Mouse (Mus musculus) forebrain, postnatal 0 days (tissue): ENCODE data around the gene Myrf. TPM values are rescaled to one million over a fixed set of nuclear protein-coding genes. Genes with fewer than 3 reads are reported as not detected.

Source experiments
- ATAC-seq: fragments of 200-750 bp; cut with Nextera tagmentation; 2 replicates; pipeline ENCODE4 v1.8.0; 2017; ENCODE audit warnings: mild to moderate bottlenecking, moderate library complexity
- DNase-seq: peaks from one replicate; pipeline ENCODE4 v3.0.0-alpha.2; 2015
- H3K27ac ChIP-seq: fragments of 300-500 bp; sonication (generic); 2 replicates; pipeline ENCODE4 v1.5.1; 2014; ENCODE audit warnings: low read depth, mild to moderate bottlenecking, antibody characterized with exemption, low read length, moderate library complexity, mixed read lengths
- H3K27me3 ChIP-seq: fragments of 300-500 bp; sonication (generic); 2 replicates; pipeline ENCODE4 v1.6.1; 2014; ENCODE audit warnings: mild to moderate bottlenecking, low read length, mixed read lengths; ENCODE audit not compliant: insufficient read depth
- H3K36me3 ChIP-seq: fragments of 300-500 bp; sonication (generic); 2 replicates; pipeline ENCODE4 v1.6.1; 2014; ENCODE audit warnings: mild to moderate bottlenecking, moderate library complexity; ENCODE audit not compliant: insufficient read depth
- H3K4me1 ChIP-seq: fragments of 300-500 bp; sonication (generic); 2 replicates; pipeline ENCODE4 v1.6.1; 2014; ENCODE audit warnings: antibody characterized with exemption; ENCODE audit not compliant: insufficient read depth
- H3K4me2 ChIP-seq: fragments of 300-500 bp; sonication (generic); 2 replicates; pipeline ENCODE4 v1.6.1; 2014; ENCODE audit warnings: low read depth, mild to moderate bottlenecking, moderate library complexity
- H3K4me3 ChIP-seq: fragments of 300-500 bp; sonication (generic); 2 replicates; pipeline ENCODE4 v1.5.1; 2014; ENCODE audit warnings: low read depth, low read length, mixed read lengths
- H3K9ac ChIP-seq: fragments of 300-500 bp; sonication (generic); 2 replicates; pipeline ENCODE4 v1.6.1; 2014; ENCODE audit warnings: mild to moderate bottlenecking
- H3K9me3 ChIP-seq: fragments of 300-500 bp; sonication (generic); 2 replicates; pipeline ENCODE4 v1.6.1; 2016; ENCODE audit warnings: low read length
- CTCF ChIP-seq: sonication (generic); IDR thresholded peaks from 2 replicates; pipeline ENCODE4 v1.5.1; 2016; ENCODE audit warnings: antibody characterized with exemption, control low read depth, low read depth
- WGBS: fragments of 180-500 bp; shearing (Covaris S2); extraction: QIAGEN DNeasy Blood & Tissue Kit; methylation state at CpG from one replicate; pipeline ENCODE4 v1.1.7; 2014; 5-methylcytosine and 5-hydroxymethylcytosine counted together
- polyA plus RNA-seq: library from polyadenylated mRNA; unstranded; fragments of >200 nt; fragmentation: Nextera tagmentation; extraction: Ambion mirVana; gene quantifications from 2 replicates; pipeline ENCODE4 v1.2.1, GENCODE M21; 2015
- total RNA-seq: library from RNA; depleted of rRNA; stranded (reverse); fragments of >200 nt; gene quantifications from 2 replicates; pipeline ENCODE4 v1.2.3, GENCODE M21; 2014; rRNA removed

The Myrf gene
- total RNA-seq (0.54 and 0.81 TPM in 2 replicates), polyA plus RNA-seq (0.20 and 0.47 TPM in 2 replicates)

DNA sequence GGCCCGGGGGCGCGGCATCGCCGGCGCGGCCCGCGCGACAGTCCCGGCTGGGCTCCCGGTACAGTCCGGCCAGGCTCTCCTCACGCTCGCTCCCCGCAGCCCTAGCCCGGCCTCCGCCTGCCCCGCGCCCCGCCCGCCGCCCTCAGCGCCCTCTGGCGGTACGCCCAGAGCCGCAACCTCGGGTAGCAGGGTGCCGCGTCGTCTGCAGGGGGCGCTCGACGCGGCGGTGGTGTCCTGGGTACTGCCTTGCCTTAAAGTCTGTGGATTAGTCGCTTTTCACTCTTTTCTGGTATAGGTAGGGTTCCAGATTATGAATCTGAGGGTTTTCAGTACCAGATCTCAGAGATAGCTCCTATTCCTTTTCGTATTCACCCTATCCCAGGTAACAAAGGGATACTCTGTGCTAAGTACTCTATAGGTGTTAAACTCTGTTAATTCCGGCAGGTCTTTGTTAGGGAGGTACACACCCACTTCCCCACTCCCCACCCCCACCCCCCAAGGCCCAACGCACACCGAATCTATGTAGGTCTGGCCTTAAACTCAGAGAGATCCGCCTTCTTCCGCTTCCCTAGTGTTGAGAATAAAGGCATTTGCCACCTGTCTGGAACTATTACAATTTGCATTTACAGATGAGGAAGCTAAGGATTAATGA is at the start of gene Myrf:
Gene Myrf (minus strand): TSS at position 95 of the 652 bp plus-strand sequence.
- WGBS: 8% methylated on average over 39 of the region's 43 CpGs
- peak; percentile 84 for TF ChIP-seq CTCF
- peak within 1 kb of the TSS; percentile 32 for H3K4me3 ChIP-seq
- no peaks in the 10 kb centered on the region for H3K36me3 ChIP-seq
- peak within 1 kb of the TSS; percentile 57 for H3K4me2 ChIP-seq
- H3K27ac ChIP-seq: no peak within 1 kb of the TSS
- ATAC-seq: peak; percentile 81
- H3K4me1 ChIP-seq: no peaks in the 10 kb centered on the region
- peaks cover 4% of the 10 kb centered on the region; the same call in 1 of the 2 replicates for H3K27me3 ChIP-seq
- H3K9ac ChIP-seq: no peak within 1 kb of the TSS
- peak; percentile 72 for DNase-seq
- no peaks in the 10 kb centered on the region for H3K9me3 ChIP-seq

DNA sequence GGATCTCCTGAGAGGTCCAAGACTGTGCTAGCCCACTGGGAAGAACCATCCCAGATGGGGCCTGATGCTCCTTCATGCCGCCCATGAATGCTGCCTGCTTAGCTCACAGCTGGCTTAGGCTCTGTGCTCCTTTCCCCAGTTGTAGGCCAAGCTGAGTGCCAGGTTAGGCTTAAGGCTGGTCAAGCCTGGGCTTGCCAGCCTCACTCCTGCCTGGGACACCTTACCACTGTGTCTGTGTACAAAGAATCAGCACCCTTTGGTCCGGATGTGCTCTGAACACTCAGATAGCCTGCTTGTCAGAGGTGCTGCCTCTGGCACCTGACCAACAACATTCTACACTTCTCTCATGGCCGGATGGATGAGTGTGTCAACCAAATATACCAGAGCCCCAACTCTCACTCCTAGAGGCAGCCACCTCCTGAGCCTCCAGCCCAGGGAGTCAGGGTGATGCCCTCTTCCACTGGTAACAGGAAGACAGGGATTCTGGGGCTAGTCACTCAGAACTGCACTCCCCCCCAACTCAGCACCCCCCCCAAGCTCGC is 49.1 kb upstream of the Myrf start:
- WGBS: 89% methylated on average over 4 of the region's 4 CpGs
- Histone ChIP-seq H3K9me3 (no peaks in the 10 kb centered on the region), H3K36me3 (no peaks in the 10 kb centered on the region), H3K4me2 (no peak overlapping the region), H3K27ac (no peak overlapping the region), H3K4me1 (peaks cover 12% of the 10 kb centered on the region; the same call in 1 of the 2 replicates), H3K27me3 (no peaks in the 10 kb centered on the region), H3K9ac (no peak overlapping the region), H3K4me3 (no peak overlapping the region)
- DNase-seq: no peak
- no peak; the same call in 1 of the 2 replicates for ATAC-seq
- no peak for TF ChIP-seq CTCF

DNA sequence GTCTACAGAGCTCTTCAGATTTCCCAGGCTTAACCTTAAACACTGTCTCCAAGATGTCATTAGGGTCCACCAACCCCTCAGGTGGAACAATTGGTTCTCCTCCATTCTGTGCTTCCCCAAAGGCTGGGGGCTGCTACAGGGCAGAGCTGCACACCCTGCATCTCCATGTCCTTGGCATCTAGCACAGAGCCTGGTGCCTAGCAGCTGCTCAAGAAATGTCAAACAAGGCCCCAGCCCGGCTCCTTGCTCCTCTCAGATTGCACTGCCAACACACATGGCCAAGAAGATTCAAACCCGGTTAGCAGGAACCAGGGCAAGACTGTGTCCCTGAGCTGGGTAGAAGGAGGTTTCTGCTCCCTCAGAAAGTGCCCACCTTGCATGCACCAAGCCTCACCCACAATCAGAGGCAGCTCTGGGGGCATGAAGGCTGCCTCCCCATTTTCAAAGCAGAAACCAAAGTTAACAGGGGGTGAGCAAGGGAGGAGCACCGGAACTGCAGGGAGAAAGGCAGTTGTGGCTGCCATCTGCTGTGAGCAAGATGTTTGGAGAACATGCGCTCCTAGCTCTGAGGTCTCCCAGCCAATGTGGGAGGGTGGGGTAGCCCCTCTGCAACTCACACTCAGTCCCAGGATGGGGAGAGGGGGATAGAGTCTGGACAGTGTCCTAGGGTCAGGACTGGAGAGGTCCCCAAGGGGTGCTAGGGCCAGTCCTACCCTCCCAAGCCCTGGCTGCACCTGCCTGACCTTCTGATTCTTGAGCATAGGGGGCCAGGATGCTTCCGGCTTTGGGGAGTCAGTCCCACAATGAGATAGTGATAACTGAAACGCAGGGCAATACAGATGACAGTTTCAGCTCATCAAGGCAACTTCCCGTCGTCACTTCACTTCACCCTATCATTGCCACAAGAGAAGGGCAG is 47.8 kb upstream of the Myrf start:
- Histone ChIP-seq H3K27me3 (no peaks in the 10 kb centered on the region), H3K36me3 (no peaks in the 10 kb centered on the region), H3K9ac (no peak overlapping the region), H3K4me1 (peaks cover 7% of the 10 kb centered on the region; the same call in 1 of the 2 replicates), H3K4me2 (no peak overlapping the region), H3K27ac (no peak overlapping the region), H3K4me3 (no peak overlapping the region), H3K9me3 (no peaks in the 10 kb centered on the region)
- ATAC-seq (peak; percentile 57; the same call in 1 of the 2 replicates), DNase-seq (no peak)
- 83% methylated on average over 8 of the region's 8 CpGs for WGBS
- no peak for TF ChIP-seq CTCF

DNA sequence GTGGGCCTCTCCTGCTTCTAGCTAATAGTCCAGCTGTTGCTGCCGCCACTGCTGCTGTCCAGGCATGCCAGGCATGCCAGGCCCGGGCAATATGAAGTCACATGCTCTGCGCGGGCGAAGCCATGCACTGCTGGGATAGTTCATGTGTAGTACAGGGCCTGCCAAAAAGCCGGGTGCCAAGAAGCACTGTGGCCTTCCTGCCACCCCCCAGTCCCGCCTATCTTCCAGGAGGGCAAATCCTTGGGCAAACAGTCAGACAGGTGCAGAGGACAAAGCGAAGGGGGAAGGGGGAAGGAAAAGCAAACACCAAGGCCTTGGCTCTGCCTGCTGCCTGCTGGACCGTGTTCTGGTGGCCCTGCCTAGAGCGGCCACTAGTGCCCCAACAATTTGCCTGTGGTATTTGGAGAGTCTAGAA is 45.9 kb upstream of the Myrf start:
- no peak for DNase-seq
- TF ChIP-seq CTCF: no peak
- no peak overlapping the region for H3K27ac ChIP-seq
- H3K4me3 ChIP-seq: no peak overlapping the region
- 86% methylated on average over 10 of the region's 10 CpGs for WGBS
- no peak overlapping the region for H3K4me2 ChIP-seq
- ATAC-seq: no peak
- no peaks in the 10 kb centered on the region for H3K9me3 ChIP-seq
- H3K27me3 ChIP-seq: no peaks in the 10 kb centered on the region
- no peak overlapping the region for H3K9ac ChIP-seq
- H3K36me3 ChIP-seq: no peaks in the 10 kb centered on the region
- H3K4me1 ChIP-seq: peaks cover 7% of the 10 kb centered on the region; the same call in 1 of the 2 replicates

DNA sequence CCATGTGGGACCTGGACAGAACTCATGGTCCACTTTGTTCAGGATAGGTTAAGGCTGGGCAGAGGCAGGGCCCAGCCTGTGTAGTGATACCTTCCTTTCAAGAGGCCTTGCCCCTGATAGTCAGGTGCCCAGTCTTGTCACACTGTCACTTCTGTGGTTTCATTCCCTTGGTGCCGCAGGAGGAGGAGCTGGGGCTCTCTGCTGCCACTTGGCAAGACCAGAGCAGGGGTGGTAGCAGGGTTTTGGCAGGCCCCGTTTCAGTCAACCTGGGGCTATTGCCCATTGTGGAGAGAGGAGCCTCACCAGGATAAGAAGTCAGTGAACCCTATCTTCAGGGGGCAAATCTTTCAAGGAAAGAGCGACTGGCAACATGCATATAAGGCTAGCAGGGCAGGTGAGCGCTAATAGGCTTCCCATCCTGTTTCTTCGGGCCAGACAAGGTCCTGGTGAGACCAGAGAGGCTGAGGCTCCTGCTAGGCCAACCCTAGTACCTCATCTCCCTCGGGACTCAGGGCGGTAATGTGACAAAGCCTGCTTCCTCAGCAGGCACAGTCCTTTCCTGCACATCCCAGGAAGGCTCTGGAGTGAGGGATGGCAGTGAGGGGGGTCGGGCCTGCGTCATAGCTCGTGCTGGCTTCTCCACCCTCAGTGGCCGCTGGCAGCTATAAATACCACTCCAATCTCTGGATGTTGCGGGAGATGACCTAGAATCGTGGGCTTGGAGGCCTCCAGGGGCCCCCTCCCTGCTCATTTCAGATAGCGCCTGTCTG is 40.4 kb upstream of the Myrf start:
- Histone ChIP-seq H3K4me2 (no peak overlapping the region), H3K4me3 (no peak overlapping the region), H3K9ac (no peak overlapping the region), H3K36me3 (no peaks in the 10 kb centered on the region), H3K4me1 (peaks cover 10% of the 10 kb centered on the region), H3K27me3 (no peaks in the 10 kb centered on the region), H3K27ac (no peak overlapping the region), H3K9me3 (no peaks in the 10 kb centered on the region)
- DNase-seq (no peak), ATAC-seq (no peak)
- no peak for TF ChIP-seq CTCF
- 76% methylated on average over 14 of the region's 14 CpGs for WGBS

DNA sequence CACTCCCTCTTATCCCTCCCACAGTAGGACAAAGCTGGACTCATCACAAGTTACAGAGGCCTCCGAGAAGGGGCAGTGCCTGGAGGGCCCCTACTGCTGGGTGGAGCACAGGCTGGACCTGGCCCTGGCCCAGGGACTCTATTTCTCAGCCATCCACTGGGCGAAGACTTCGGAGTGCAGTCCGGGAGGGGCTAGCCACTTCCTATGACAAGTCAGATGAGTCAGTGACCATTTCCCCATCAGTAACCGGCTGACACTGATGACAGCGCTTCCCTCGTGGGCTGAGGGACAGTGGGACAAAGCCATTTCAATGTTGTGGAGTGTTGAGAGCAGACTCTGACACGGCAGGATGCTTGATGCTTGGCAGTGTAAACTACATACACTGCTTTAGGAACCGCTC is 39.1 kb upstream of the Myrf start:
- no peak overlapping the region for H3K4me3 ChIP-seq
- no peak overlapping the region for H3K9ac ChIP-seq
- ATAC-seq (no peak), DNase-seq (no peak)
- peaks cover 10% of the 10 kb centered on the region for H3K4me1 ChIP-seq
- no peak for TF ChIP-seq CTCF
- no peaks in the 10 kb centered on the region for H3K36me3 ChIP-seq
- H3K9me3 ChIP-seq: no peaks in the 10 kb centered on the region
- no peak overlapping the region for H3K27ac ChIP-seq
- no peak overlapping the region for H3K4me2 ChIP-seq
- H3K27me3 ChIP-seq: no peaks in the 10 kb centered on the region
- WGBS: 86% methylated on average over 9 of the region's 9 CpGs
